In the genomic region with DNA sequence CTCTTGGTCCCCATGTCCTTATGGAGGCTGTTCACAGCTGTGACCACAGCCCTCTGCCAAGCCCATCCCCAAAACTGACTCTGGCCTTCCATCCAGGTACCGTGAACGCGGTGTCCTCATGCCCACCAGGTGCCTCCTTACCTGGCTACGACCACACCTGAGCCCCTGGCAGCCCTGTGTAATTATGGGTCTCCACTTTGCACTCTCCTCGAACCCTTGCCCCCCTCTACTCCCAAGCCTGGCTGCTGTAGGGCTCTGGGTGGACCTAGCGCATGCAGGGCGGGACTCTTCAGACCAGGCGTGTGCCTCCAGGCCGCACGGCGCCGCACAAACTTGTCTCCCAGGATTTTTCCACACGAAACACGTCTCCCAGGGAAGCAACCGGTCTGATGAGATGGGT, we compare ENCODE assay signal across 18 mouse cellular contexts. TPM values are rescaled to one million over a fixed set of nuclear protein-coding genes. Genes with fewer than 3 reads are reported as not detected.
DNase-seq lines count a peak whose midpoint lies in the region; ATAC-seq and TF ChIP-seq lines count a peak whose summit lies in the region.
"Had no signal": no experiment of that assay in that cellular context is flagged by ENCODE, and none has a peak within 500 bp of the region (broad histone marks: within the 10 kb centered on the region; RNA-seq: fewer than 3 reads in every experiment).

Gene Pkp3, plus strand, starts transcription at position 378 of the 400 bp plus-strand sequence.

- WGBS in liver, embryonic 12.5 days (ENCODE audit: insufficient replicate concordance) = 75% methylated on average over 15 of the region's 15 CpGs
- 93% methylated on average over 15 of the region's 15 CpGs for WGBS in neural tube, embryonic 15.5 days

- no peak for TF ChIP-seq EP300 in ES-Bruce4 (IDR thresholded peaks at IDR 0.05; ENCODE audit: insufficient read depth, low read depth, low read length)

- H3K9me3 ChIP-seq in liver, embryonic 12.5 days (replicated peaks) = no peaks in the 10 kb centered on the region
- H3K9me3 ChIP-seq in ES-Bruce4 (replicated peaks; ENCODE audit: control insufficient read depth, insufficient read depth, low read length, poor library complexity, severe bottlenecking) = no peaks in the 10 kb centered on the region
- H3K9me3 ChIP-seq in neural tube, embryonic 15.5 days (replicated peaks) = no peaks in the 10 kb centered on the region
- H3K9me3 ChIP-seq: forebrain, embryonic 12.5 days; hindbrain, embryonic 15.5 days had no signal

- no peaks in the 10 kb centered on the region for H3K36me3 ChIP-seq in liver, embryonic 12.5 days
- no peaks in the 10 kb centered on the region for H3K36me3 ChIP-seq in ES-Bruce4 (ENCODE audit: control insufficient read depth, insufficient read depth, low read length, poor library complexity, severe bottlenecking)
- H3K36me3 ChIP-seq in neural tube, embryonic 15.5 days = no peaks in the 10 kb centered on the region
- H3K36me3 ChIP-seq: forebrain, embryonic 12.5 days; hindbrain, embryonic 15.5 days had no signal

- TF ChIP-seq CTCF in ES-Bruce4 (IDR thresholded peaks at IDR 0.05; ENCODE audit: low read depth, low read length) = no peak

- H3K4me2 ChIP-seq in liver, embryonic 12.5 days = no peak within 1 kb of the TSS
- no peak within 1 kb of the TSS for H3K4me2 ChIP-seq in neural tube, embryonic 15.5 days
- H3K4me2 ChIP-seq: forebrain, embryonic 12.5 days; hindbrain, embryonic 15.5 days had no signal

- H3K27me3 ChIP-seq in liver, embryonic 12.5 days (replicated peaks) = peaks cover 84% of the 10 kb centered on the region
- no peaks in the 10 kb centered on the region for H3K27me3 ChIP-seq in ES-Bruce4 (ENCODE audit: control insufficient read depth, insufficient read depth, low read length, poor library complexity, severe bottlenecking)
- H3K27me3 ChIP-seq in neural tube, embryonic 15.5 days (replicated peaks) = 0 out of 2 replicates have a peak, but pooled peaks cover 8% of the 10 kb centered on the region

- no peak for ATAC-seq in liver, embryonic 12.5 days
- no peak for ATAC-seq in monocyte, adult 5-6 weeks (replicated peaks; ENCODE audit: insufficient number of reproducible peaks, low FRiP score, low TSS enrichment, poor library complexity, severe bottlenecking)
- ATAC-seq in neural tube, embryonic 15.5 days (ENCODE audit: low FRiP score) = no peak
- ATAC-seq: midbrain, embryonic 16.5 days had no signal

- no peak within 1 kb of the TSS for H3K27ac ChIP-seq in liver, embryonic 12.5 days
- no peak within 1 kb of the TSS for H3K27ac ChIP-seq in ES-Bruce4 (ENCODE audit: insufficient read depth, low read length)
- H3K27ac ChIP-seq in neural tube, embryonic 15.5 days (replicated peaks) = no peak within 1 kb of the TSS
- H3K27ac ChIP-seq: forebrain, embryonic 12.5 days; hindbrain, embryonic 15.5 days had no signal

- no peak for DNase-seq in liver
- DNase-seq in gonadal fat pad, adult 2 months (ENCODE audit: low read depth) = no peak
- no peak for DNase-seq in adrenal gland, postnatal 4 days (ENCODE audit: low spot score in 2 of 2)
- no peak for DNase-seq in right cerebral cortex, adult 2 months (ENCODE audit: low spot score in 2 of 2)
- DNase-seq: adrenal gland, postnatal 25 days; cerebellum, adult 11-12 months; kidney, postnatal 36 days; lung, postnatal 10 days; thymus, postnatal 36 days had no signal

- 0 out of 2 replicates have a peak, but pooled peaks cover 7% of the 10 kb centered on the region for H3K4me1 ChIP-seq in liver, embryonic 12.5 days
- peaks cover 4% of the 10 kb centered on the region for H3K4me1 ChIP-seq in ES-Bruce4 (ENCODE audit: control insufficient read depth, insufficient read depth, low read length)
- H3K4me1 ChIP-seq in neural tube, embryonic 15.5 days = no peaks in the 10 kb centered on the region
- H3K4me1 ChIP-seq: forebrain, embryonic 12.5 days; hindbrain, embryonic 15.5 days had no signal

- TF ChIP-seq POLR2A in ES-Bruce4 (IDR thresholded peaks at IDR 0.05; ENCODE audit: insufficient read depth, low read length) = no peak

- H3K9ac ChIP-seq in liver, embryonic 12.5 days = 0 out of 2 replicates have a peak within 1 kb of the TSS, but pooled peaks have one; percentile 17
- H3K9ac ChIP-seq in ES-Bruce4 (ENCODE audit: low read depth, poor library complexity, severe bottlenecking) = peak within 1 kb of the TSS; percentile 26
- no peak within 1 kb of the TSS for H3K9ac ChIP-seq in neural tube, embryonic 15.5 days (replicated peaks)
- H3K9ac ChIP-seq: forebrain, embryonic 12.5 days; hindbrain, embryonic 15.5 days had no signal

- no peak within 1 kb of the TSS for H3K4me3 ChIP-seq in liver, embryonic 12.5 days
- H3K4me3 ChIP-seq in ES-Bruce4 (ENCODE audit: low read depth, low read length) = no peak within 1 kb of the TSS
- no peak within 1 kb of the TSS for H3K4me3 ChIP-seq in neural tube, embryonic 15.5 days (replicated peaks)
- H3K4me3 ChIP-seq: forebrain, embryonic 12.5 days; hindbrain, embryonic 15.5 days had no signal

RNA-seq across cellular contexts. Expression of gene Pkp3, which starts in this region (rescaled TPM):
- polyA plus RNA-seq in liver, embryonic 12.5 days (2016; fragmentation: Nextera tagmentation; extraction: Ambion mirVana) = 0.71 and 1.1 TPM in 2 replicates
- 19.6 and 22.0 TPM in 2 replicates for polyA plus RNA-seq in ES-Bruce4 (2011; ENCODE audit: insufficient read depth, insufficient read length, low read depth, missing spikeins)
- 21.5 and 23.5 TPM in 2 replicates for polyA plus RNA-seq in gonadal fat pad, adult 2 months (2012; rRNA removed)
- total RNA-seq in monocyte, adult 5-6 weeks (2017) = 14.0 to 17.9 TPM (median 14.2 TPM) in 3 replicates
- polyA plus RNA-seq in neural tube, embryonic 15.5 days (2015; fragmentation: Nextera tagmentation; extraction: Ambion mirVana) = 0.18 and 8.4 TPM in 2 replicates
- total RNA-seq in adrenal gland, postnatal 4 days (2021) = 1 to 10 TPM; 1.6 to 2.2 TPM
- total RNA-seq: gastrocnemius, adult 8-10 months; left cerebral cortex, postnatal 10 days had no signal
